Mouse (Mus musculus): ENCODE measurements around the gene Crebl2. TPM values are rescaled to one million over a fixed set of nuclear protein-coding genes. Genes with fewer than 3 reads are reported as not detected.

The Crebl2 gene
- polyA plus RNA-seq, 1 experiment: 25.1 TPM

DNA sequence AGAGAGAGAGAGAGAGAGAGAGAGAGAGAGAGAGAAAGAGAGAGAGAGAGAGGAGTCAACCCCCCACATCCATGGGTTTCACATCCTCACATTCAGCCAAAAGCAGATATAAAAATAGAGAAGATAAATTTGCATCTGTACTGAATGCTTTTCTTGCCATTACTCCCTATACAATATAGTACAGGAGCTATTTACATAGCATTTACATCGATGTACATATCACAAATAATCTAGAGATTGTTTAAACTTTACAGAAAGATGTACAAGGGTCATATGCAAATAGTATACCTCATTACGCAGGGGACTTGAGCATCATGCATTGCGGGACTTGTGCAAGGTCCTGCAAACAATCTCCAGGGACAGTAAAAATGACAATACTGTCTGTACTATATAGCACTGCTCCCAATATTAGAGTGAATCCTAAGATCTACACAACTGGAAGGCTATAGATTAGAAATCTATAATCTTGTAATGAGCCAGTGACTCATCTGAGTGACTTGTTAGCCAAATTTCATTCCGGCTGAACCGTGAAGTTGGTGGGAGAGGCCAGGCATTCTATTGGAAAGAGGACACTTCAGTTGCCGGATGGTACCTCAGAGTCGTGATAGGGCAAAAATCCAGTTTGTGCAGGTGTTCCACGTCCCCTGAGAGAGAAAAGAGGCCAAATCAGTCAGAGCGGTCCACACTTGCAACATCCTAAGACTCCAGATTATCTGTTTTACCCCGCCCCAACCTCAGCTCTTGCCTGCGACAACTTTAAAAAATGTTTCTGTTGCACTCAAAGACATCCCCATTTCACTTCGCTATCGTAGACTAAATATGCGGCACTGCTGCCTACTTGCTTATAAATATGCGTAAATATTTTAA, 66.8 kb downstream of the Crebl2 start:
- 33% methylated on average over 15 of the region's 15 CpGs for WGBS
- H3K4me1 ChIP-seq (ENCODE audit: control insufficient read depth, insufficient read depth, low read length): no peaks in the 10 kb centered on the region
- H3K4me3 ChIP-seq (replicated peaks; ENCODE audit: extremely low read depth, low read depth, low read length): no peak overlapping the region
- DNase-seq: peak; percentile 15
- TF ChIP-seq CTCF (IDR thresholded peaks at IDR 0.05; ENCODE audit: insufficient read depth, low read length): no peak
- TF ChIP-seq POLR2A (IDR thresholded peaks at IDR 0.05; ENCODE audit: borderline replicate concordance, extremely low read depth, low read depth, low read length): no peak

DNA sequence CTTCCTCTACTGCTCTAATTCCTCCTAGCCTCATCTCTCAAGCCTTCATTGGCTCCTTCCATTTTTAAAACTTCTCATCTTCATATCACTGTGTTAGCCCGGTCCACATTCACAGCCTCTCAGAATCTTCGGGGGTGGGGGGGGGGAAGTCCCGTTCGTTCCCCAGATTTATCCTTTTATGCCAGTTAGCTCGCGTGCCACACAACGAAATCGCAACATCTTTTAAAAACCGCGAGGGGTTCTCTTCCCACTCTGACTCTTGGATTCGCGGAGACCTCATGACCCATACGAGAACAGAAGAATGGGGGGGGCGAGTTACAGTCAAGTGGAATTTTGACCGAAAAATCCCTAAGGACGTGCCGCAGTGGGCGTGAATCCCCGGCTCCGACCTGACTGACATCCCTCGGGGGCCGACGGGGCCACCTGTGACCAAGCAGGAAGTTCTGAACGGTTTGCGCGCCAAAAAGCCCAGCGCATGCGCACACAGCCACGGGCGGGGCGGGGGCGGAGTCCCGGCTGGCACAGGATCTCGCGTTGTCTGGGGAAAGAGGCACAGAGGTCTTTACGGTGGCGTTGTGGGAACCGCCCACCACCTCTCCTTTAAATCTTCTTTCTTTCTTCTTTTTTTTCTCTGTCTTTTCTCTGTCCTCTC, 67.6 kb downstream of the Crebl2 start:
- Histone ChIP-seq H3K4me3 (replicated peaks; ENCODE audit: extremely low read depth, low read depth, low read length) (peak overlapping the region; percentile 94), H3K4me1 (ENCODE audit: control insufficient read depth, insufficient read depth, low read length) (no peaks in the 10 kb centered on the region)
- WGBS: under 1% methylated on average over 38 of the region's 38 CpGs
- DNase-seq: peak; percentile 98
- TF ChIP-seq POLR2A (IDR thresholded peaks at IDR 0.05; ENCODE audit: borderline replicate concordance, extremely low read depth, low read depth, low read length) (peak; percentile 96; the same call in 1 of the 2 replicates), CTCF (IDR thresholded peaks at IDR 0.05; ENCODE audit: insufficient read depth, low read length) (no peak)

DNA sequence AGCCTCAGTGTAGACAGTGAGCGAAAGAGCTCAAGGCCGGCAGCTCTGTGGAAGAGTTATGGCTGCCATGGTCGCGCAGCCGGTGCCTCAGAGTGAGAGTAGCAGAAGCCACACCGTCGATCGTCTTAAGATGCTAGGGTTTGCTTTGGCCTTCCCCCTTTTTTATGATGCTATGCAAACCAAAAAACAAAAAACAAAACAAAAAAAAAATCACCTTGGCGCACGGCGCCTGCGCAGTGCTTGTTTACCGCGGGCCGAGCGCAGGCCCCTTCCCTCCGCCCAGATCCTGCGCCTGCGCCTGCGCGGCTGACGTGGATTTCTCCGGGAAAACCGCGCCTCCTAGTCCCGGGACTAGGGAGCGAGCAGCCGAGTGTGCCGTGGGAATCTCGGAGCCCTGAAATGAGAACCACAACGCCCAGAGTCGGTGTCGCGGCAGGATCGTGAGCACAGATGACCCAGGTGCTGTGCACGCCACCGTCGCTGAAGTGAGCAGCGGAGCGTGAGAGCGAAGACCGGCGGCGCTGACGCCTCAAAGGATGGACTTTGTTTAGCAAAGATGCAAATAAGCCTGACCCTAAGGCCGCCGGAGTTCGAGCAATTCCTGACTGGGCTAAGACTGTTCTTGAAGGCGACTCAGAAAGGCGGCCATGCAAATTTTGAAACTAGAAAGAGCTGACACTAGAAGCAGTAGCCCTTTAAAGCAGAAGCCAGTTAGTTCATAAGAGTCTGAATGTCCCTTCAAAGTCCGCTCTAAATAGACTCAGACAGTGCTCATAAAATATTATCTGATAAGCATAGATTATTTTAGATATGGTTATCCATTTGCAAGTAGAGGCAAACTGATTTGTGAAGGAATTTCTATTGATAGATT, 68.4 kb downstream of the Crebl2 start, which contains the start of gene Gpr19:
Gpr19 (minus strand) TSS at position 484 of the 871 bp plus-strand sequence.
- TF ChIP-seq POLR2A (IDR thresholded peaks at IDR 0.05; ENCODE audit: borderline replicate concordance, extremely low read depth, low read depth, low read length): peak; percentile 99
- TF ChIP-seq CTCF (IDR thresholded peaks at IDR 0.05; ENCODE audit: insufficient read depth, low read length): no peak
- H3K4me3 ChIP-seq (replicated peaks; ENCODE audit: extremely low read depth, low read depth, low read length): peak within 1 kb of the TSS; percentile 94
- WGBS: under 1% methylated on average over 51 of the region's 51 CpGs
- peak; percentile 91 for DNase-seq
- H3K4me1 ChIP-seq (ENCODE audit: control insufficient read depth, insufficient read depth, low read length): no peaks in the 10 kb centered on the region

DNA sequence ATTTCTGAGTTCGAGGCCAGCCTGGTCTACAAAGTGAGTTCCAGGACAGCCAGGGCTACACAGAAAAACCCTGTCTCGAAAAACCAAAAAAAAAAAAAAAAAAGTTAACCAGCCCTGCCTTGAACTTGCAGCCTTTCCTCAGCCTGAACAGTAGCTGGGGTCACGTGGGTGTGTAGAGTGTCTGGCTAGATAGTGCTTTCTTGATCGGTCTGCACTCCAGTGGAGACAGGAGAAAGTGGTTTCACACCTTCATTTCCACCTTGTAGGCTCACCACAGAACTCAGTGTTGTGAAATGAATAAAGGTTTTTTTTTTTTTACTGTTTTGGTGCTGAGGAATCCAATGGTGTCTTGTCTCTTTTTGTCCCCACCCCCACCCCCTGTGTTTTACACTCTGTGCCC, 73.4 kb downstream of the Crebl2 start:
- Histone ChIP-seq H3K4me1 (ENCODE audit: control insufficient read depth, insufficient read depth, low read length) (no peaks in the 10 kb centered on the region), H3K4me3 (replicated peaks; ENCODE audit: extremely low read depth, low read depth, low read length) (no peak overlapping the region)
- 78% methylated on average over 4 of the region's 4 CpGs for WGBS
- no peak for DNase-seq
- TF ChIP-seq CTCF (IDR thresholded peaks at IDR 0.05; ENCODE audit: insufficient read depth, low read length) (no peak), POLR2A (IDR thresholded peaks at IDR 0.05; ENCODE audit: borderline replicate concordance, extremely low read depth, low read depth, low read length) (no peak)

DNA sequence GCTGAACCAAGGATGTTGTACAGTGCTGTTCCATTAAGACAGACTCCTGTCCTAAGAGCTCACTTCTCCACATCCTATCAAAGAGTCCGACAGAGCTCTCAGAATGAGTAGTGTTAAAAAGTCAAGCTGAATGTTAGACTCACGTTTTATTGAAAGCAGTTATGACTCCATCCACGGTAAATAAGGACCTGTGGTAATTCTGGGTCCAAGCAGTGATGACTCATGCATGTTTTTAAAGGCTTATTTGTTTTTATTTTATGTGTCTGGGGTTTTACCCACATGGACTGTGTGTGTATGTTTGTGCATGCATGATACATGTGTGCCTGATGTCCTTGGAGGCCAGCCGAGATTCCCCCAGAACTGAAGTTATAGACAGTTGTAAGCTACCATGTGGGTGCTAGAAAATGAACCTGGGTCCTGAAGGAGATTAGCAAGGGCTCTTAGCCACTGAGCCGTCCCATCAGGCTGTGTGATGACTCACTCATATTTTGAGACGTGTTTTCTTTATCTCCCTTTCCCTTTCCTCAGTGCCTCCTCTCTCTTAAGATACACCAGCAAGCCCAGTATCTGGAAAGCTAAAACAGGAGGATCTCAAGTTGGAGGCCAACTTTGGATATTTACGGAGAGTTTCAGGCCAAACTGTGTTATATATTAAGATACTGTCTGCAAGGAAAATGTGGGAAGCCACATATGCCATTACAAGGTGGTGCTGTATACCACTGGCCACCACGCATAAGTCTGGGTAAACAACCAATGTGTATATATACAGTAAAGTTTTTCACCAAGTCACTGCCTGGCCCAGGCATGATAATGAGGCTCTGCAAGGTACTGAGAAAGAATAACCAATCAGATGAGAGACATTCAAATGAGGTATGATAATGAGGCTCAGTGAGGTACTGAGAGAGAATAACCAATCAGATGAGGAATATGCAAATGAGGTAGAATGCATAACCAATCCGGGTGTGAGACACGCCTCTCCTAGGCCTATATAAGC, 74.2 kb downstream of the Crebl2 start:
- WGBS: 85% methylated on average over 10 of the region's 10 CpGs
- DNase-seq: no peak
- no peak overlapping the region for H3K4me3 ChIP-seq (replicated peaks; ENCODE audit: extremely low read depth, low read depth, low read length)
- H3K4me1 ChIP-seq (ENCODE audit: control insufficient read depth, insufficient read depth, low read length): no peaks in the 10 kb centered on the region
- TF ChIP-seq CTCF (IDR thresholded peaks at IDR 0.05; ENCODE audit: insufficient read depth, low read length) (no peak), POLR2A (IDR thresholded peaks at IDR 0.05; ENCODE audit: borderline replicate concordance, extremely low read depth, low read depth, low read length) (no peak)

DNA sequence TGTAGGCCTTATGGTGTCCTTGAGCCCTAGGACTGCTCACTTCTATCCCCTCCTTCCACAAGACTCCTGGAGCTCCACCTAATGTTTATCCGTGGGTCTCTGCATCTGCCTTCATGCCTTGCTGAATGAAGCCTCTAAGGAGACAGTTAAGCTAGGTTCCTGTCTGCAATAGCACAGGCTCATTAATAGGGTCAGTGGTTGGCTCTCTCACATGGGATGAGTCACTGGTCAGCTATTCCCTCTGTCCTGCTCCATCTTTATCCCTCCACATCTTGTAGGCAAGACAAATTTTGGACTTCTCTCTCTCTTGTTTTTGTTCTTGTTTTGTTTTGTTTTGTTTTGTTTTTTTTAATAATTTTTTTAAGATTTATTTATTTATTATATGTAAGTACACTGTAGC, 75.9 kb downstream of the Crebl2 start:
- H3K4me3 ChIP-seq (replicated peaks; ENCODE audit: extremely low read depth, low read depth, low read length): no peak overlapping the region
- no peak for DNase-seq
- WGBS: 74% methylated on average over 1 of the region's 1 CpGs
- TF ChIP-seq CTCF (IDR thresholded peaks at IDR 0.05; ENCODE audit: insufficient read depth, low read length): no peak
- H3K4me1 ChIP-seq (ENCODE audit: control insufficient read depth, insufficient read depth, low read length): no peaks in the 10 kb centered on the region

Other genes with a start within 250 kb of the Crebl2 start
- gene Mansc1, start 197.7 kb upstream of the Crebl2 start, polyA plus RNA-seq (2012; rRNA removed): 9.5 and 11.8 TPM in 2 replicates
- gene Borcs5, start 190.6 kb upstream of the Crebl2 start, polyA plus RNA-seq (2012; rRNA removed): 11.1 and 11.5 TPM in 2 replicates
- 19.5 and 21.1 TPM in 2 replicates for gene Dusp16, start 37.5 kb upstream of the Crebl2 start, polyA plus RNA-seq (2012; rRNA removed)
- gene Gpr19, start 68.4 kb downstream of the Crebl2 start, polyA plus RNA-seq (2012; rRNA removed): 6.0 and 9.2 TPM in 2 replicates
- 26.9 and 31.6 TPM in 2 replicates for gene Cdkn1b, start 90.2 kb downstream of the Crebl2 start, polyA plus RNA-seq (2012; rRNA removed)
- gene Apold1, start 151.6 kb downstream of the Crebl2 start, polyA plus RNA-seq (2012; rRNA removed): 1.2 and 1.7 TPM in 2 replicates
- 35.8 and 55.7 TPM in 2 replicates for gene Ddx47, start 181.5 kb downstream of the Crebl2 start, polyA plus RNA-seq (2012; rRNA removed)
- gene Gprc5a, start 235.5 kb downstream of the Crebl2 start, polyA plus RNA-seq (2012; rRNA removed): 281 and 352 TPM in 2 replicates